In genomic region chr2:141935130-141935529, GRCm38 (mm10) we compare ENCODE assay signal across 20 mouse cellular contexts.
"Had no signal": no experiment of that assay in that cellular context is flagged by ENCODE, and none has a peak within 500 bp of the region (broad histone marks: within the 10 kb centered on the region; RNA-seq: fewer than 3 reads in every experiment).

No protein-coding gene starts in this region.

- H3K9me3 ChIP-seq: kidney, embryonic 15.5 days; limb, embryonic 10.5 days; limb, embryonic 13.5 days; liver, embryonic 12.5 days; liver, embryonic 15.5 days; lung, embryonic 15.5 days; megakaryocyte, embryonic 14.5 days; midbrain, embryonic 10.5 days; midbrain, embryonic 13.5 days; neural tube, embryonic 13.5 days had no signal

- H3K9ac ChIP-seq: kidney, embryonic 15.5 days; limb, embryonic 13.5 days; liver, embryonic 12.5 days; liver, embryonic 15.5 days; lung, embryonic 15.5 days; midbrain, embryonic 13.5 days; neural tube, embryonic 13.5 days had no signal

- ATAC-seq: liver, embryonic 12.5 days; midbrain, embryonic 13.5 days; midbrain, embryonic 16.5 days had no signal

- H3K4me3 ChIP-seq: kidney, embryonic 15.5 days; limb, embryonic 10.5 days; limb, embryonic 13.5 days; liver, embryonic 12.5 days; liver, embryonic 15.5 days; lung, embryonic 15.5 days; megakaryocyte, embryonic 14.5 days; midbrain, embryonic 10.5 days; midbrain, embryonic 13.5 days; myocyte; neural tube, embryonic 13.5 days had no signal

- H3K4me2 ChIP-seq: kidney, embryonic 15.5 days; limb, embryonic 13.5 days; liver, embryonic 12.5 days; liver, embryonic 15.5 days; lung, embryonic 15.5 days; midbrain, embryonic 13.5 days; neural tube, embryonic 13.5 days had no signal

- H3K36me3 ChIP-seq: kidney, embryonic 15.5 days; limb, embryonic 10.5 days; limb, embryonic 13.5 days; liver, embryonic 12.5 days; liver, embryonic 15.5 days; lung, embryonic 15.5 days; midbrain, embryonic 10.5 days; midbrain, embryonic 13.5 days; neural tube, embryonic 13.5 days had no signal

- H3K27ac ChIP-seq: kidney, embryonic 15.5 days; limb, embryonic 10.5 days; limb, embryonic 13.5 days; liver, embryonic 12.5 days; liver, embryonic 15.5 days; lung, embryonic 15.5 days; midbrain, embryonic 10.5 days; midbrain, embryonic 13.5 days; neural tube, embryonic 13.5 days had no signal

- H3K27me3 ChIP-seq: kidney, embryonic 15.5 days; limb, embryonic 13.5 days; liver, embryonic 12.5 days; liver, embryonic 15.5 days; lung, embryonic 15.5 days; megakaryocyte, embryonic 14.5 days; midbrain, embryonic 13.5 days; neural tube, embryonic 13.5 days had no signal

- DNase-seq: kidney, postnatal 10 days; kidney, postnatal 36 days; liver; lung, adult 18-20 months; lung, postnatal 10 days; lung, postnatal 36 days; thymus, adult 18-20 months; thymus, postnatal 36 days had no signal

- H3K4me1 ChIP-seq: kidney, embryonic 15.5 days; limb, embryonic 10.5 days; limb, embryonic 13.5 days; liver, embryonic 12.5 days; liver, embryonic 15.5 days; lung, embryonic 15.5 days; megakaryocyte, embryonic 14.5 days; midbrain, embryonic 10.5 days; midbrain, embryonic 13.5 days; neural tube, embryonic 13.5 days had no signal
